In genomic region chr19:28991391-28991790, GRCm38 (mm10) we compare ENCODE assay signal across 8 mouse cellular contexts. TPM values are rescaled to one million over a fixed set of nuclear protein-coding genes. Genes with fewer than 3 reads are reported as not detected.
DNase-seq lines count a peak whose midpoint lies in the region; ATAC-seq lines count a peak whose summit lies in the region.

No protein-coding gene starts in this region.

- peak overlapping the region; percentile 94 for H3K4me3 ChIP-seq in neural tube, embryonic 11.5 days (ENCODE audit: low read depth, low read length)
- H3K4me3 ChIP-seq in limb, embryonic 13.5 days, result peak overlapping the region; percentile 88
- H3K4me3 ChIP-seq in stomach, embryonic 15.5 days (replicated peaks), result peak overlapping the region; percentile 94

- 70% methylated on average over 5 of the region's 5 CpGs for WGBS in neural tube, embryonic 11.5 days
- 62% methylated on average over 5 of the region's 5 CpGs for WGBS in limb, embryonic 13.5 days
- 63% methylated on average over 5 of the region's 5 CpGs for whole genome bisulfite sequencing in stomach, embryonic 15.5 days

- 0 out of 2 replicates have a peak, but pooled peaks cover 2% of the 10 kb centered on the region for H3K36me3 ChIP-seq in neural tube, embryonic 11.5 days (ENCODE audit: control insufficient read depth, insufficient read depth, low read length)
- H3K36me3 ChIP-seq in limb, embryonic 13.5 days, result peaks cover 30% of the 10 kb centered on the region
- peaks cover 8% of the 10 kb centered on the region; the same call in 1 of the 2 replicates for H3K36me3 ChIP-seq in stomach, embryonic 15.5 days

- no peaks in the 10 kb centered on the region for H3K27me3 ChIP-seq in neural tube, embryonic 11.5 days (ENCODE audit: control insufficient read depth, insufficient read depth, low read length)
- H3K27me3 ChIP-seq in limb, embryonic 13.5 days, result no peaks in the 10 kb centered on the region
- no peaks in the 10 kb centered on the region for H3K27me3 ChIP-seq in stomach, embryonic 15.5 days (replicated peaks)

- peaks cover 8% of the 10 kb centered on the region; the same call in 1 of the 2 replicates for H3K4me1 ChIP-seq in neural tube, embryonic 11.5 days (ENCODE audit: control insufficient read depth, insufficient read depth, low read length)
- H3K4me1 ChIP-seq in limb, embryonic 13.5 days, result peaks cover 14% of the 10 kb centered on the region
- 0 out of 2 replicates have a peak, but pooled peaks cover 5% of the 10 kb centered on the region for H3K4me1 ChIP-seq in stomach, embryonic 15.5 days

- H3K4me2 ChIP-seq in neural tube, embryonic 11.5 days (ENCODE audit: low read depth), result peak overlapping the region; percentile 74
- peak overlapping the region; percentile 76 for H3K4me2 ChIP-seq in limb, embryonic 13.5 days (replicated peaks)
- peak overlapping the region; percentile 59 for H3K4me2 ChIP-seq in stomach, embryonic 15.5 days

- peak overlapping the region; percentile 92 for H3K9ac ChIP-seq in neural tube, embryonic 11.5 days (ENCODE audit: low read length)
- H3K9ac ChIP-seq in limb, embryonic 13.5 days, result peak overlapping the region; percentile 93
- peak overlapping the region; percentile 72; the same call in 1 of the 2 replicates for H3K9ac ChIP-seq in stomach, embryonic 15.5 days

- no peak overlapping the region for H3K27ac ChIP-seq in neural tube, embryonic 11.5 days (ENCODE audit: low read depth, low read length)
- H3K27ac ChIP-seq in limb, embryonic 13.5 days, result no peak overlapping the region
- peak overlapping the region; percentile 91; the same call in 1 of the 2 replicates for H3K27ac ChIP-seq in stomach, embryonic 15.5 days

- peak; percentile 4 for DNase-seq in CD4-positive, CD25-positive, alpha-beta regulatory T cell, adult 2 months (ENCODE audit: low read depth, low spot score)
- no peak for DNase-seq in neural tube, embryonic 11.5 days (ENCODE audit: low spot score)
- no peak for DNase-seq in neural tube, embryonic 10.5 days (ENCODE audit: extremely low spot score, low spot score)
- DNase-seq in cerebellum, adult 18-20 months, result no peak
- DNase-seq in MN1 (ENCODE audit: low spot score), result no peak

- no peak for ATAC-seq in CD4-positive, CD25-positive, alpha-beta regulatory T cell, adult 4 months
- no peak for ATAC-seq in neural tube, embryonic 11.5 days (ENCODE audit: insufficient read depth, low FRiP score, low TSS enrichment)
- no peak for ATAC-seq in limb, embryonic 13.5 days (ENCODE audit: low FRiP score, low read depth)
- no peak for ATAC-seq in stomach, embryonic 15.5 days (ENCODE audit: insufficient read depth, low FRiP score, low read depth)

- no peaks in the 10 kb centered on the region for H3K9me3 ChIP-seq in neural tube, embryonic 11.5 days (ENCODE audit: control insufficient read depth, low read length)
- H3K9me3 ChIP-seq in limb, embryonic 13.5 days, result no peaks in the 10 kb centered on the region
- H3K9me3 ChIP-seq in stomach, embryonic 15.5 days, result no peaks in the 10 kb centered on the region

RNA-seq across cellular contexts. Expression of gene Cdc37l1, which starts 1.2 kb away (rescaled TPM):
- 10 to 100 TPM; 36.0 to 40.7 TPM for polyA plus RNA-seq in CD4-positive, CD25-positive, alpha-beta regulatory T cell, adult 4 months (2017; shearing (Covaris generic))
- polyA plus RNA-seq in neural tube, embryonic 11.5 days (2014; fragmentation: Nextera tagmentation; extraction: Ambion mirVana), result 51.8 and 53.0 TPM in 2 replicates
- 45.0 and 45.2 TPM in 2 replicates for polyA plus RNA-seq in limb, embryonic 13.5 days (2015; fragmentation: Nextera tagmentation; extraction: Ambion mirVana)
- polyA plus RNA-seq in stomach, embryonic 15.5 days (2015; fragmentation: Nextera tagmentation; extraction: Ambion mirVana), result 33.5 and 33.9 TPM in 2 replicates

RNA-seq across cellular contexts. Expression of gene 4430402I18Rik, which starts 23.8 kb away (rescaled TPM):
- polyA plus RNA-seq in CD4-positive, CD25-positive, alpha-beta regulatory T cell, adult 4 months (2017; shearing (Covaris generic)), result 1 to 10 TPM in 1 of 2 experiments, not detected in 1; 1.6 TPM
- polyA plus RNA-seq in neural tube, embryonic 11.5 days (2014; fragmentation: Nextera tagmentation; extraction: Ambion mirVana), result 0.20 and 0.60 TPM in 2 replicates
- 0.43 and 0.89 TPM in 2 replicates for polyA plus RNA-seq in limb, embryonic 13.5 days (2015; fragmentation: Nextera tagmentation; extraction: Ambion mirVana)
- 0.85 and 1.9 TPM in 2 replicates for polyA plus RNA-seq in stomach, embryonic 15.5 days (2015; fragmentation: Nextera tagmentation; extraction: Ambion mirVana)

RNA-seq across cellular contexts. Expression of gene Plpp6, which starts 27.6 kb away (rescaled TPM):
- 1 to 10 TPM; 1.3 TPM for polyA plus RNA-seq in CD4-positive, CD25-positive, alpha-beta regulatory T cell, adult 4 months (2017; shearing (Covaris generic))
- 8.6 and 9.3 TPM in 2 replicates for polyA plus RNA-seq in neural tube, embryonic 11.5 days (2014; fragmentation: Nextera tagmentation; extraction: Ambion mirVana)
- 4.9 and 5.8 TPM in 2 replicates for polyA plus RNA-seq in limb, embryonic 13.5 days (2015; fragmentation: Nextera tagmentation; extraction: Ambion mirVana)
- polyA plus RNA-seq in stomach, embryonic 15.5 days (2015; fragmentation: Nextera tagmentation; extraction: Ambion mirVana), result 10.3 and 10.7 TPM in 2 replicates

RNA-seq across cellular contexts. Expression of gene Ak3, which starts 56.4 kb away (rescaled TPM):
- 10 to 100 TPM; 15.3 to 16.8 TPM for polyA plus RNA-seq in CD4-positive, CD25-positive, alpha-beta regulatory T cell, adult 4 months (2017; shearing (Covaris generic))
- polyA plus RNA-seq in neural tube, embryonic 11.5 days (2014; fragmentation: Nextera tagmentation; extraction: Ambion mirVana), result 78.7 and 82.7 TPM in 2 replicates
- polyA plus RNA-seq in limb, embryonic 13.5 days (2015; fragmentation: Nextera tagmentation; extraction: Ambion mirVana), result 69.9 and 75.0 TPM in 2 replicates
- polyA plus RNA-seq in stomach, embryonic 15.5 days (2015; fragmentation: Nextera tagmentation; extraction: Ambion mirVana), result 107 and 115 TPM in 2 replicates
